Mouse (Mus musculus): ENCODE measurements around the gene Tshz2. TPM values are rescaled to one million over a fixed set of nuclear protein-coding genes. Genes with fewer than 3 reads are reported as not detected.
"Not testable (repeated sequence)": the region's sequence is repeated elsewhere in the genome, so short reads cannot be mapped to it uniquely, and the experiment has no call there.

Gene Tshz2
- polyA plus RNA-seq, 1 experiment from 2014 or later, result 0.88 TPM

DNA sequence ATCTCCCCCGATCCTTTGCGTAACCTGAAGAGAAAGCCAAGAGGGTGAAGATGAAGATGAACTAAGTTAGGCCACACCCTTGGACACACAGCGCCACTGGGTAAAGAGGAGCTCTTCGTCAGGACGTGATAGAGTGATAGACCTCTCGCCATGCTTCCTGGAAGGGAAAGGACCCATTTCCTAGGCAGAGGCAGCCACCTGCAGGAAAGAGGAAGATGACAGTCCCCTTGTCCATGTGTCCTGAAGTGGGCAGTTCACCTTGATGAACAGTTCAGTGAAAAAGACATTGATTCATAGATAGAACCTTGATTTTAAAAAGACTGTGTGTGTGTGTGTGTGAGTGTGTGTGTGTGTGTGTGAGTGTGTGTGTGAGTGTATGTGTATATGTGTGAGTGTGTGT lies 209.7 kb downstream of the Tshz2 start:
- H3K36me3 ChIP-seq (replicated peaks), result no peaks in the 10 kb centered on the region
- no peaks in the 10 kb centered on the region for H3K27me3 ChIP-seq (ENCODE audit: poor library complexity, severe bottlenecking)
- no peak overlapping the region for H3K4me3 ChIP-seq
- H3K4me1 ChIP-seq, result peaks cover 4% of the 10 kb centered on the region; the same call in 1 of the 2 replicates
- WGBS, result 85% methylated on average over 6 of the region's 6 CpGs
- no peak for DNase-seq (ENCODE audit: extremely low spot score, low spot score)
- no peak overlapping the region for H3K27ac ChIP-seq
- no peaks in the 10 kb centered on the region for H3K9me3 ChIP-seq

- peaks cover 4% of the 10 kb centered on the region; the same call in 1 of the 2 replicates for H3K4me1 ChIP-seq
- H3K27ac ChIP-seq, result no peak overlapping the region
- DNase-seq (ENCODE audit: extremely low spot score, low spot score), result no peak
- H3K4me3 ChIP-seq, result no peak overlapping the region
- no peaks in the 10 kb centered on the region for H3K36me3 ChIP-seq (replicated peaks)
- H3K9me3 ChIP-seq, result no peaks in the 10 kb centered on the region
- H3K27me3 ChIP-seq (ENCODE audit: poor library complexity, severe bottlenecking), result 0 out of 2 replicates have a peak, but pooled peaks cover 1% of the 10 kb centered on the region
- WGBS, result 79% methylated on average over 6 of the region's 6 CpGs
Measured at GRCm38 (mm10) chr2:169843553-169843952, 210.7 kb downstream of the Tshz2 start.

GRCm38 (mm10) chr2:169849077-169849476 lies 216.3 kb downstream of the Tshz2 start:
- no peak overlapping the region for H3K4me3 ChIP-seq
- H3K9me3 ChIP-seq, result no peaks in the 10 kb centered on the region
- 38% methylated on average over 7 of the region's 7 CpGs for WGBS
- no peaks in the 10 kb centered on the region for H3K4me1 ChIP-seq
- peak; percentile 30 for DNase-seq (ENCODE audit: extremely low spot score, low spot score)
- no peaks in the 10 kb centered on the region for H3K36me3 ChIP-seq (replicated peaks)
- no peak overlapping the region for H3K27ac ChIP-seq
- 0 out of 2 replicates have a peak, but pooled peaks cover 4% of the 10 kb centered on the region for H3K27me3 ChIP-seq (ENCODE audit: poor library complexity, severe bottlenecking)

- no peak for DNase-seq (ENCODE audit: extremely low spot score, low spot score)
- WGBS, result 86% methylated on average over 3 of the region's 3 CpGs
- Histone ChIP-seq H3K4me1 (no peaks in the 10 kb centered on the region), H3K36me3 (replicated peaks) (no peaks in the 10 kb centered on the region), H3K27me3 (ENCODE audit: poor library complexity, severe bottlenecking) (0 out of 2 replicates have a peak, but pooled peaks cover 4% of the 10 kb centered on the region), H3K27ac (no peak overlapping the region), H3K4me3 (no peak overlapping the region), H3K9me3 (no peaks in the 10 kb centered on the region)
Measured at GRCm38 (mm10) chr2:169849541-169849940, 216.7 kb downstream of the Tshz2 start.

DNA sequence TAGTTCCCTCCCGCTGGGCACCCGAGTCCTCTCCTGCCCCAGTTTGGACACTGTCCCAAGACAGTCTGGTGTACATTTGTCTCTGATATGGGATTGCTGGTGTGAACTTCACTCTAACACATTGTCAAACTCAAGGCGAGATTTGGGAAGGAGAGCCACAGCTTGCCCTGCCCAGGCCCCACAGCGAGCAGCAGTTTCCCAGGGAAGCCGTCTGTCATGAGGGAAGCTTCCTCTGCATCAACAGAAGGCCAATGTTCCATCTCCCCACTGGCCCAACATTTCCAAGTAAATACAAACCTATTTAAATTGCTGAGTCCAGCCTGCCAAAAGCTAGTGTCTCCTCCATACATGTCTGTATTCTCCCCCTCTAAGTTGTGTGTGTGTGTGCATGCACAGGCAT lies 218.8 kb downstream of the Tshz2 start:
- Histone ChIP-seq H3K4me3 (no peak overlapping the region), H3K27me3 (ENCODE audit: poor library complexity, severe bottlenecking) (0 out of 2 replicates have a peak, but pooled peaks cover 4% of the 10 kb centered on the region), H3K36me3 (replicated peaks) (no peaks in the 10 kb centered on the region), H3K27ac (no peak overlapping the region), H3K4me1 (no peaks in the 10 kb centered on the region), H3K9me3 (no peaks in the 10 kb centered on the region)
- no peak for DNase-seq (ENCODE audit: extremely low spot score, low spot score)
- WGBS, result 87% methylated on average over 5 of the region's 5 CpGs

- H3K4me1 ChIP-seq, result peaks cover 1% of the 10 kb centered on the region
- no peaks in the 10 kb centered on the region for H3K9me3 ChIP-seq
- 91% methylated on average over 11 of the region's 11 CpGs for WGBS
- no peak overlapping the region for H3K27ac ChIP-seq
- no peaks in the 10 kb centered on the region for H3K36me3 ChIP-seq (replicated peaks)
- no peak for DNase-seq (ENCODE audit: extremely low spot score, low spot score)
- H3K27me3 ChIP-seq (ENCODE audit: poor library complexity, severe bottlenecking), result peaks cover 15% of the 10 kb centered on the region
- no peak overlapping the region for H3K4me3 ChIP-seq
Measured at GRCm38 (mm10) chr2:169854491-169854890, 221.7 kb downstream of the Tshz2 start.

- not testable (repeated sequence) for H3K27ac ChIP-seq; H3K4me3 ChIP-seq; H3K9me3 ChIP-seq; DNase-seq (ENCODE audit: extremely low spot score, low spot score); H3K36me3 ChIP-seq (replicated peaks)
- H3K4me1 ChIP-seq, result peaks cover 12% of the 10 kb centered on the region
- peaks cover 23% of the 10 kb centered on the region for H3K27me3 ChIP-seq (ENCODE audit: poor library complexity, severe bottlenecking)
Measured at GRCm38 (mm10) chr2:169857041-169857440, 224.2 kb downstream of the Tshz2 start.

GRCm38 (mm10) chr2:169859078-169859855 lies 226.5 kb downstream of the Tshz2 start:
- Histone ChIP-seq H3K4me1 (peaks cover 24% of the 10 kb centered on the region), H3K9me3 (no peaks in the 10 kb centered on the region), H3K27ac (no peak overlapping the region), H3K4me3 (no peak overlapping the region), H3K27me3 (ENCODE audit: poor library complexity, severe bottlenecking) (peaks cover 42% of the 10 kb centered on the region), H3K36me3 (replicated peaks) (no peaks in the 10 kb centered on the region)
- no peak for DNase-seq (ENCODE audit: extremely low spot score, low spot score)
- WGBS, result 67% methylated on average over 4 of the region's 4 CpGs

GRCm38 (mm10) chr2:169860895-169861294 lies 228.1 kb downstream of the Tshz2 start:
- Histone ChIP-seq H3K27me3 (ENCODE audit: poor library complexity, severe bottlenecking) (peaks cover 45% of the 10 kb centered on the region), H3K4me3 (no peak overlapping the region), H3K27ac (no peak overlapping the region), H3K36me3 (replicated peaks) (no peaks in the 10 kb centered on the region), H3K9me3 (no peaks in the 10 kb centered on the region), H3K4me1 (peaks cover 24% of the 10 kb centered on the region)
- 88% methylated on average over 5 of the region's 5 CpGs for WGBS
- DNase-seq (ENCODE audit: extremely low spot score, low spot score), result no peak

GRCm38 (mm10) chr2:169862701-169863100 lies 229.9 kb downstream of the Tshz2 start:
- no peak for DNase-seq (ENCODE audit: extremely low spot score, low spot score)
- Histone ChIP-seq H3K27me3 (ENCODE audit: poor library complexity, severe bottlenecking) (peaks cover 49% of the 10 kb centered on the region), H3K9me3 (no peaks in the 10 kb centered on the region), H3K27ac (no peak overlapping the region), H3K36me3 (replicated peaks) (no peaks in the 10 kb centered on the region), H3K4me3 (no peak overlapping the region), H3K4me1 (peaks cover 24% of the 10 kb centered on the region)
- 67% methylated on average over 6 of the region's 6 CpGs for WGBS

- no peak for DNase-seq (ENCODE audit: extremely low spot score, low spot score)
- peaks cover 3% of the 10 kb centered on the region; the same call in 1 of the 2 replicates for H3K4me1 ChIP-seq
- H3K36me3 ChIP-seq (replicated peaks), result no peaks in the 10 kb centered on the region
- WGBS, result 92% methylated on average over 7 of the region's 7 CpGs
- H3K4me3 ChIP-seq, result no peak overlapping the region
- 0 out of 2 replicates have a peak, but pooled peaks cover 7% of the 10 kb centered on the region for H3K27me3 ChIP-seq (ENCODE audit: poor library complexity, severe bottlenecking)
- no peak overlapping the region for H3K27ac ChIP-seq
- no peaks in the 10 kb centered on the region for H3K9me3 ChIP-seq
Measured at GRCm38 (mm10) chr2:169869468-169869867, 236.7 kb downstream of the Tshz2 start.

DNA sequence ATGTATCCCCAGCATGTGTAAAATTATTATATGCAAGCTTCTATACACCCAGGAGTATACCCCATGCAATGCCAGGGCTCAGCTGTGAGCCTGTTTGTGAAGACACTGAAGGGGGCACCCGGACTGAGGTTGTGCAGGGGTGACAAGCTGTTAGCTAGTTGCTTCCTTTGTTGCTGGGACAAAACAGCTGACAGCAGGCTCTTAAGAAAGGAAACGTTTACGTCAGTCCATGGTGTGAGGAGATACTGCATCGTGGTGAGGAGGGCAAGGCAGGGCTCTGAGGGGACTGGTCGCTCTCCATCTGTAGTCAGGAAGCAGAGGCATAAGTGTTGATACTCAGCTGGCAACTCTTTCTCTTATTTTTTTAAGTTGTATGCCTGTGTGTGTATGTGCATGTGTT lies 237.7 kb downstream of the Tshz2 start:
- no peaks in the 10 kb centered on the region for H3K36me3 ChIP-seq (replicated peaks)
- DNase-seq (ENCODE audit: extremely low spot score, low spot score), result no peak
- WGBS, result 60% methylated on average over 5 of the region's 5 CpGs
- 0 out of 2 replicates have a peak, but pooled peaks cover 4% of the 10 kb centered on the region for H3K27me3 ChIP-seq (ENCODE audit: poor library complexity, severe bottlenecking)
- peaks cover 3% of the 10 kb centered on the region; the same call in 1 of the 2 replicates for H3K4me1 ChIP-seq
- H3K9me3 ChIP-seq, result no peaks in the 10 kb centered on the region
- H3K27ac ChIP-seq, result no peak overlapping the region
- H3K4me3 ChIP-seq, result no peak overlapping the region

GRCm38 (mm10) chr2:169871436-169872060 lies 238.7 kb downstream of the Tshz2 start:
- 86% methylated on average over 8 of the region's 8 CpGs for WGBS
- Histone ChIP-seq H3K36me3 (replicated peaks) (no peaks in the 10 kb centered on the region), H3K27ac (no peak overlapping the region), H3K4me3 (no peak overlapping the region), H3K9me3 (no peaks in the 10 kb centered on the region), H3K27me3 (ENCODE audit: poor library complexity, severe bottlenecking) (0 out of 2 replicates have a peak, but pooled peaks cover 4% of the 10 kb centered on the region), H3K4me1 (peaks cover 3% of the 10 kb centered on the region; the same call in 1 of the 2 replicates)
- no peak for DNase-seq (ENCODE audit: extremely low spot score, low spot score)

All from forebrain, embryonic 10.5 days (tissue).